Mouse (Mus musculus) testis, adult 2 months (tissue): Measurements from ENCODE around the gene Gria1. TPM values are rescaled to one million over a fixed set of nuclear protein-coding genes. Genes with fewer than 3 reads are reported as not detected.

Source experiments
- H3K27ac ChIP-seq: fragments of 200-500 bp; 2 replicates; pipeline ENCODE4 v1.5.1; 2012; ENCODE audit warnings: low read depth, low read length; ENCODE audit not compliant: control insufficient read depth, insufficient read depth
- H3K27me3 ChIP-seq: fragments of 200-500 bp; 2 replicates; pipeline ENCODE4 v1.6.1; 2012; ENCODE audit warnings: mild to moderate bottlenecking, low read length, moderate library complexity; ENCODE audit not compliant: control insufficient read depth, insufficient read depth
- H3K36me3 ChIP-seq: fragments of 200-500 bp; 2 replicates; pipeline ENCODE4 v1.6.1; 2012; ENCODE audit warnings: mild to moderate bottlenecking, low read length; ENCODE audit not compliant: control insufficient read depth, insufficient read depth
- H3K4me1 ChIP-seq: fragments of 200-500 bp; 2 replicates; pipeline ENCODE4 v1.6.1; 2012; ENCODE audit warnings: low read length; ENCODE audit not compliant: control insufficient read depth, insufficient read depth
- H3K4me3 ChIP-seq: fragments of 200-500 bp; 2 replicates; pipeline ENCODE4 v1.5.1; 2012; ENCODE audit warnings: low read depth, mild to moderate bottlenecking, low read length, moderate library complexity, mixed read lengths; ENCODE audit not compliant: control insufficient read depth
- CTCF ChIP-seq: fragments of 200-500 bp; IDR thresholded peaks from 2 replicates; pipeline ENCODE4 v1.5.1; 2012; ENCODE audit warnings: low read depth, mild to moderate bottlenecking, inconsistent platforms, low read length, moderate library complexity; ENCODE audit not compliant: control insufficient read depth, insufficient read depth, insufficient replicate concordance
- POLR2A ChIP-seq: fragments of 200-500 bp; IDR thresholded peaks from 2 replicates; pipeline ENCODE4 v1.6.1; 2012; ENCODE audit warnings: low read depth, mild to moderate bottlenecking, inconsistent platforms, low read length, moderate library complexity; ENCODE audit not compliant: control insufficient read depth
- polyA plus RNA-seq: library from polyadenylated mRNA; depleted of rRNA; stranded (reverse); fragments of >200 nt; gene quantifications from 2 replicates; pipeline ENCODE4 v1.2.3, GENCODE M21; 2012

The Gria1 gene
- polyA plus RNA-seq, 1 experiment, result 0.31 TPM

DNA sequence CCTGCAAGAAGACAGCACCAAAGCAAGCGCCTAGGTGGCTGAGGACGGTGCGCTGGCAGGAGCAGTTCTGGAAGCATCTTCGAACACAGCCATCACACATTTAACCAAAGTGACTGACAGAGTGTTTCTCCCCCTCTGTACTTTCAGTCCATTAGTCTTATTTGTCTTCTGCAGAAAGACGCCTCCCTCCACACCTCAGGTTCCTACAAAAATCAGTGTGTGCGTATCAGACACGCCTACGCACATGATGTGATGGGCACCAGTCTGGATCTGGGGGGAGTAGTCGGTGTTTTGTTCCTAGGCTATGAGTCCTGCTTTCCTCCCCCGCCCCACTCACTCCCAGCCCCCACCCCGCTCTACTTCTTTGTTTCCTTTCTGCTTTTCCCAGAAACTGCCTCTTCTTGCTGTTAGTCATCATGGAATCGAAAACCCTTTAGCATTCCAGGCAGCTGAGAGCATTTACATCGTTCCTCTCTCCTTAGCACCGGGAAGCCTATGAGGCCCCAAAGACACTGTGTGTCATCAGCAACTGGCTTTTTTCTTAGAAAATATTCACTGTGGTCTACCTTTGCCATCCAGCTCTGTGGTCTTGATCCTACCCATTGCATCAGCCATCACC is 129.1 kb downstream of the Gria1 start:
- Histone ChIP-seq H3K4me3 (no peak overlapping the region), H3K4me1 (no peaks in the 10 kb centered on the region), H3K36me3 (no peaks in the 10 kb centered on the region), H3K27me3 (no peaks in the 10 kb centered on the region), H3K27ac (no peak overlapping the region)
- TF ChIP-seq POLR2A, result no peak
- TF ChIP-seq CTCF, result no peak

DNA sequence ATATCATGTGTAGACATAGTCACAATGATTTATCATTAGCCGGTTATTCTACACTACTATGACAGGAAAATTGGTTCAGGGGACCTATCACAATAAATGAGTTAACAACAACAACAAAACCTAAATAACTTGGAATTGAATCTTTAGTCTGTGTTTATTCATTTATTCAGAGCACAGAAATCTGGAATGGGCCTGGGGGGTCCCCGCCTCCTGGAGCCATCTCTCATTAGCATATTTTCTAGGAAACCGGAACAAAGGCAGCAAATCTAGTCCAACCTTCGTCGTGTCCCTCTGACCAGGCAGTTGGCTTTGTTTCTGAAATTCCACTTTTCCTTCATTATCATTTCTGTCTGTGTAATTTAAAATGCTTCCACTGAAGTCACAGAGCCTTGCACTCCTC is 132.5 kb downstream of the Gria1 start:
- H3K4me3 ChIP-seq, result no peak overlapping the region
- H3K27me3 ChIP-seq, result no peaks in the 10 kb centered on the region
- no peak overlapping the region for H3K27ac ChIP-seq
- H3K36me3 ChIP-seq, result no peaks in the 10 kb centered on the region
- TF ChIP-seq POLR2A (no peak), CTCF (no peak)
- H3K4me1 ChIP-seq, result no peaks in the 10 kb centered on the region

DNA sequence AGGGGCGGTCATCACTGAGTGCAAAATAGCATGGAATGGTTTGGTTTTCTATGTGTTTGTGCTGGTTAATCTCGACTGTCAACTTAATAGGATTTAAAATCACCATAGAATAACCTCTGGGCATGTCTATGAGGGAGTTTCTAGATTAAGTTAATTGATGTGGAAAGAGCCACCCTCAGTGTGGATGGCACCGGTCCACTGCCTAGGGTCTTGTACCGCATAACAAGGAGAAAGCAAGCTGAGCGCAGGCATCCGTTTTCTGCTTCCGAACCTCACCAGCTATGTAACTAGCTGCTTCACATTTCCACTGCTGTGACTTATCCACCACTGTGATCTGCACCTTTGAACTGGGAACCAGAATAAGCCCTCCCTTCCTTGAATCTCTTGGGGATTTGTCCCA is 134.0 kb downstream of the Gria1 start:
- H3K27me3 ChIP-seq, result no peaks in the 10 kb centered on the region
- H3K36me3 ChIP-seq, result no peaks in the 10 kb centered on the region
- no peaks in the 10 kb centered on the region for H3K4me1 ChIP-seq
- TF ChIP-seq POLR2A (no peak), CTCF (no peak)
- no peak overlapping the region for H3K4me3 ChIP-seq
- no peak overlapping the region for H3K27ac ChIP-seq

DNA sequence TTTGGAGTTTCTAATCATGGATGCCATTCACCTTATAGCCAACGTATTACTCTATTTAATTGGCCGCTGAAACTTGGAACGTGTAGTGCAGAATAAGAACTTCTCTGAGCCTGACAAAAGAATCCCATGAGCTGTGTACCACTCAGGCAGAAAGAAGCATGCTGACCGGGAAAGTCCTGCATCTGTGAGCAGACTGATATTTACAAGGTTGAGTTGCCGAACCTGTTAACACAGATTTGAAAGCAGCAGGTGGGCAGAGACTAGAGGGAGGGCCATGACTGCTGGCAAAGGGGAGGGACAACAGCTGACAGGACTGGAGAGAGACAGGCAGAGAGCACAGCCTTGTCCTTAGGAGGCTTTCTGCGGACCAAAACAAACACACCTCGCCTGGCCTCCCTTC is 134.5 kb downstream of the Gria1 start:
- TF ChIP-seq POLR2A (no peak), CTCF (no peak)
- H3K27me3 ChIP-seq, result no peaks in the 10 kb centered on the region
- no peak overlapping the region for H3K4me3 ChIP-seq
- no peak overlapping the region for H3K27ac ChIP-seq
- H3K36me3 ChIP-seq, result no peaks in the 10 kb centered on the region
- H3K4me1 ChIP-seq, result no peaks in the 10 kb centered on the region

DNA sequence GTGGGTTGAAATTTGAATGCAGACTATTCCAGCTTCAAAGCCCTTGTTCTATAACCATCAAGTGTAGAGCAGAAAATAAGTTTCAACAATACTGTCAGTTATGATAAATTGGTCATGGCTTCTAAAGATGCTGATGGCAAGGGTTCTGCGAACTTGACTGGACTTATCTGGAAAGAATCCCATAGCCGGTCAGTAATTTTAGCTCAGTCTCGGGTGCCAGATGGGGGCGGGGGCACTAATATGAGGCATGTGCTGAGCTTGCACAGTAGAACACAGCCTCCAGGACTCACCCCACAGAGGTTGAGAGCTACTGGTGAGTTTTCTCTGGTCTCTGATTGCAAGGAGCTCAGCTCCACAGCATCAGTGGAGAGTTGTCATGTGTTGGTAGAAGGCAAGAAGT is 140.5 kb downstream of the Gria1 start:
- no peak overlapping the region for H3K27ac ChIP-seq
- H3K4me1 ChIP-seq, result no peaks in the 10 kb centered on the region
- H3K36me3 ChIP-seq, result no peaks in the 10 kb centered on the region
- no peaks in the 10 kb centered on the region for H3K27me3 ChIP-seq
- TF ChIP-seq POLR2A, result no peak
- H3K4me3 ChIP-seq, result no peak overlapping the region

DNA sequence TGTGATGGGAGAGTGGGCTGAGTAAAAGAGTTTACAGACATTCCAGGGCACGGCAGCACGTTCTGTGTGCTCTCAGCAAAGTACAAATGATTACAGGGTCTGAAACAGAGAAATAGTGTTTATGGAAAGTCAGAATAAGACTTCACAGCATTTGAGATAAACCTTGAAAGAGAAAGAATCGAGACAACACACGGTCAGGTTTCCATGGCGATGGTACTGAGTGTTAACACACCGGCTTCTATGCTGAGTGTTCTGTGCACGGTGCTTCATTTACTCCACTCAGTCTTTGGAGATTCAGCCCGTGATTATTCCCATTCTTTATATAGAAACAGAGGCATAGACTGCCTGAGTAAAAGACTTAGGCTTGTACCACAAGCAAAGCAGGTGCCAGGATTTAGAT is 143.8 kb downstream of the Gria1 start:
- no peaks in the 10 kb centered on the region for H3K36me3 ChIP-seq
- no peak overlapping the region for H3K27ac ChIP-seq
- no peaks in the 10 kb centered on the region for H3K4me1 ChIP-seq
- H3K4me3 ChIP-seq, result no peak overlapping the region
- H3K27me3 ChIP-seq, result no peaks in the 10 kb centered on the region
- TF ChIP-seq CTCF (no peak), POLR2A (no peak)

DNA sequence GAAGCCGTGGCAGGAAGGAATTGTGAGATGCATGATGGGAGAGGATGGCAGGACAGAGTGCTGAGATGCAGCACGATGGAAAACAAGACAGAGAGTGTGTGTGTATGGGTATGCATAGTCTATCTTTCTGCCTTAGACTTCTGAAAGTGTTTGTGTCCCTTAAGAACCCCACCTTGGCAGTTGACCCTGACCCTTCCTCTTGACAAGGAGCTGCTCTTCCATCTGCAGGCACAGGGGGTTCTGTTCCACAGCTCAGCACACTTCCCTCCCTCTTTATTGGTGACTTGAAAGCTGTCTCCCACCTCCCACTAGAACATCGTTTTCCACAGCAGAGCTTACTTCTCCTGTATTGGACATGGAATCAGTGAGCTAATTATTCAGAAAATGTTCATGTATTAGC is 148.2 kb downstream of the Gria1 start:
- H3K27ac ChIP-seq, result no peak overlapping the region

DNA sequence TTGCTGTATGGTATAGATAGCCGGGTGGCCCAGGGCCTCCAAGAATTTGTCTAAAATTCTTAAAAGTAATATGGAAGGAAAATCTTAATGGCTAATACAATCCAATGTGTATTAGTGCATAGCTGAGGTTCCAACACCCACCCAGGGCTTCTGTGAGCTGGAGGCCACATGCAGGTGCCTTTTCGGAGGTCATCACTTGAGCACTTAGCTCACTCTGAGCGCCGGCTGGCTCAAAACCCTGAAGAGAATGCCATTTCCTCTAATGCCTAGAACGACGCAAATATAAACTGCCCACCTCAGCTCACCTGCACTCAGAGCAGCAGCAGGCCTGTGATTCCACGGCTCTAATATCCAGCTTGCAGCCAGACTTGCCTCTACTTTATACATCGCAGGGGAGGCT is 148.9 kb downstream of the Gria1 start:
- H3K36me3 ChIP-seq, result no peaks in the 10 kb centered on the region
- H3K4me3 ChIP-seq, result no peak overlapping the region
- H3K27me3 ChIP-seq, result no peaks in the 10 kb centered on the region
- H3K27ac ChIP-seq, result no peak overlapping the region
- TF ChIP-seq CTCF (no peak), POLR2A (no peak)
- H3K4me1 ChIP-seq, result no peaks in the 10 kb centered on the region

More for the DNA sequence above, 148.2 kb downstream of the Gria1 start:
- Histone ChIP-seq H3K4me3 (no peak overlapping the region), H3K4me1 (no peaks in the 10 kb centered on the region), H3K27me3 (no peaks in the 10 kb centered on the region), H3K36me3 (no peaks in the 10 kb centered on the region)
- TF ChIP-seq CTCF (no peak), POLR2A (no peak)
